Mouse (Mus musculus): ENCODE results near the gene B3galt4. TPM values are rescaled to one million over a fixed set of nuclear protein-coding genes. Genes with fewer than 3 reads are reported as not detected.
A peak's percentile ranks its signal among the peaks of the same experiment; 100 is the strongest.
"Not testable (repeated sequence)": the region's sequence is repeated elsewhere in the genome, so short reads cannot be mapped to it uniquely, and the experiment has no call there.

Gene B3galt4
- polyA plus RNA-seq, 1 experiment from 2014 or later = 15.2 TPM

- no peaks in the 10 kb centered on the region for H3K9me3 ChIP-seq (ENCODE audit: control insufficient read depth, low read length)
- H3K4me1 ChIP-seq (replicated peaks; ENCODE audit: control insufficient read depth, insufficient read depth) = peaks cover 2% of the 10 kb centered on the region
- H3K9ac ChIP-seq (ENCODE audit: low read length) = peak within 1 kb of the TSS; percentile 95
- peaks cover 17% of the 10 kb centered on the region for H3K36me3 ChIP-seq (ENCODE audit: control insufficient read depth, insufficient read depth, low read length)
- TF ChIP-seq EP300 (optimal IDR thresholded peaks at IDR 0.05) (peak; percentile 29), CTCF (IDR thresholded peaks at IDR 0.05; ENCODE audit: low read depth) (peak; percentile 55)
- H3K27ac ChIP-seq (replicated peaks) = peak within 1 kb of the TSS; percentile 91
- peak within 1 kb of the TSS; percentile 79 for H3K4me2 ChIP-seq (replicated peaks; ENCODE audit: low read depth)
- peak; percentile 89 for ATAC-seq (ENCODE audit: low FRiP score, low TSS enrichment)
- H3K27me3 ChIP-seq (ENCODE audit: control insufficient read depth, insufficient read depth, low read length) = no peaks in the 10 kb centered on the region
- peak within 1 kb of the TSS; percentile 56 for H3K4me3 ChIP-seq (ENCODE audit: low read depth, low read length)
- DNase-seq (ENCODE audit: low spot score) = peak; percentile 95
- WGBS = under 1% methylated on average over 50 of the region's 50 CpGs
Observed at GRCm38 (mm10) chr17:33955555-33956214, 4.4 kb upstream of the B3galt4 start, which contains the start of the genes Vps52 and Rps18. Vps52 (plus strand) TSS chr17:33955812. Rps18 (minus strand) TSS chr17:33956001.

- DNase-seq (ENCODE audit: low spot score) = no peak
- Histone ChIP-seq H3K36me3 (ENCODE audit: control insufficient read depth, insufficient read depth, low read length) (peaks cover 16% of the 10 kb centered on the region), H3K27ac (replicated peaks) (peak overlapping the region; percentile 86), H3K9ac (ENCODE audit: low read length) (peak overlapping the region; percentile 95), H3K27me3 (ENCODE audit: control insufficient read depth, insufficient read depth, low read length) (no peaks in the 10 kb centered on the region), H3K4me2 (replicated peaks; ENCODE audit: low read depth) (peak overlapping the region; percentile 79), H3K4me1 (replicated peaks; ENCODE audit: control insufficient read depth, insufficient read depth) (peaks cover 6% of the 10 kb centered on the region), H3K9me3 (ENCODE audit: control insufficient read depth, low read length) (no peaks in the 10 kb centered on the region), H3K4me3 (ENCODE audit: low read depth, low read length) (peak overlapping the region; percentile 56)
- under 1% methylated on average over 32 of the region's 33 CpGs for WGBS
- ATAC-seq (ENCODE audit: low FRiP score, low TSS enrichment) = peak; percentile 14
- TF ChIP-seq CTCF (IDR thresholded peaks at IDR 0.05; ENCODE audit: low read depth) = no peak
- TF ChIP-seq EP300 (optimal IDR thresholded peaks at IDR 0.05) = no peak
Observed at GRCm38 (mm10) chr17:33954646-33955554, 3.6 kb upstream of the B3galt4 start.

DNA sequence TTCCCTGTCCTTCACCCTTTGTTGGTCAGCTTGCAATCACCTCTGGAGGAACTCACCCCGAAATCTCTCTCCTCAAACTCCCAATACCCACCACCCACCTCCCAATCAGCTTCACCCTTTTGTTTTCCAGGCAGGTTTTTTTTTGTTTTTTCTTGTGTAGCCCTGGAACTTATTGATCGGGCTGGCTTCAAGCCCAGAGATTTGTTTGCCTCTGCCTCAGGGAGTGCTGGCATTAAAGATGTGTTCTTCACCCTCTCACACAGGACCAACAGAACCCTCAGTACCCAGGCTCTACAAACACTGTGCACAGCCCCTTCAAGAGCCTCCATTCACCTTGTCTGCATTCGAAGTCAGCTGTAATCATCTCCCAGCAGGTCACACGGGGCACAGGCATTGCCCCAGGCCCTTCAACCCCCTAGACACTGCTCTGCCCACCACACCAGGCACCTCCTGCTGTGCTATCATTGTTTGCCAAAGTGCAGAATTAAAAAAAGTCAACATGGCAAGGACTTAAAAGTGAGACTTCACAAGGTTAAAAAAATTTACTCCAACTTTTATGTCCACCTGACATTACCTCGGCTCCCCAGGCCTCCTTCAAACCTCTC, 2.8 kb upstream of the B3galt4 start:
- no peaks in the 10 kb centered on the region for H3K9me3 ChIP-seq (ENCODE audit: control insufficient read depth, low read length)
- 31% methylated on average over 5 of the region's 5 CpGs for WGBS
- peak overlapping the region; percentile 79 for H3K4me2 ChIP-seq (replicated peaks; ENCODE audit: low read depth)
- no peaks in the 10 kb centered on the region for H3K27me3 ChIP-seq (ENCODE audit: control insufficient read depth, insufficient read depth, low read length)
- peaks cover 6% of the 10 kb centered on the region for H3K4me1 ChIP-seq (replicated peaks; ENCODE audit: control insufficient read depth, insufficient read depth)
- H3K36me3 ChIP-seq (ENCODE audit: control insufficient read depth, insufficient read depth, low read length) = peaks cover 11% of the 10 kb centered on the region
- TF ChIP-seq CTCF (IDR thresholded peaks at IDR 0.05; ENCODE audit: low read depth) (no peak), EP300 (optimal IDR thresholded peaks at IDR 0.05) (no peak)
- peak; percentile 37 for DNase-seq (ENCODE audit: low spot score)
- H3K9ac ChIP-seq (ENCODE audit: low read length) = peak overlapping the region; percentile 95
- peak overlapping the region; percentile 56 for H3K4me3 ChIP-seq (ENCODE audit: low read depth, low read length)
- peak overlapping the region; percentile 86 for H3K27ac ChIP-seq (replicated peaks)
- ATAC-seq (ENCODE audit: low FRiP score, low TSS enrichment) = no peak

- TF ChIP-seq CTCF (IDR thresholded peaks at IDR 0.05; ENCODE audit: low read depth) (no peak), EP300 (optimal IDR thresholded peaks at IDR 0.05) (no peak)
- Histone ChIP-seq H3K9me3 (ENCODE audit: control insufficient read depth, low read length) (no peaks in the 10 kb centered on the region), H3K27me3 (ENCODE audit: control insufficient read depth, insufficient read depth, low read length) (no peaks in the 10 kb centered on the region), H3K27ac (replicated peaks) (peak overlapping the region; percentile 30; the same call in 1 of the 2 replicates), H3K4me3 (ENCODE audit: low read depth, low read length) (no peak overlapping the region), H3K4me2 (replicated peaks; ENCODE audit: low read depth) (0 out of 2 replicates have a peak overlapping the region, but pooled peaks have one; percentile 1), H3K9ac (ENCODE audit: low read length) (peak overlapping the region; percentile 18; the same call in 1 of the 2 replicates), H3K36me3 (ENCODE audit: control insufficient read depth, insufficient read depth, low read length) (peaks cover 11% of the 10 kb centered on the region), H3K4me1 (replicated peaks; ENCODE audit: control insufficient read depth, insufficient read depth) (peaks cover 6% of the 10 kb centered on the region)
- DNase-seq (ENCODE audit: low spot score) = no peak
- no peak for ATAC-seq (ENCODE audit: low FRiP score, low TSS enrichment)
- 71% methylated on average over 3 of the region's 3 CpGs for WGBS
Observed at GRCm38 (mm10) chr17:33953310-33953709, 2.0 kb upstream of the B3galt4 start.

DNA sequence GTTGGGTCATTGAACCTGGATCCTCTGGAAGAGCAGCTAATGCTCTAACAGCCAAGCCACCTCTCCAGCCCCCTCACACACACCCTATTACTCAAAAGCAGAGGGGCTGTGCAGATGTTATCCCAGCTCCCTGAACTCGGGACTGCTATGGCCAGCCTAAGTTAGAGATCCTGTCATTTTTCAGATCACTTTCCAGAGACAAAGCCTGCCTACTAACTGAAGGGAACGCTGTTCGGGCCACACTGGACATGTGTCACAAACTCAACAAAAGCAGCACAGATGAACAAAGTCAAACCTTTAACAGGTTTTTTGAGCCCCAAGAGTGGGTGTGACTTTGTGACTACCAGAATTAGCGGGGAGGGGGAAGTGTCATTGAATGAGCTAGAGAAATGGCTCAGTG, 1.6 kb upstream of the B3galt4 start:
- no peak overlapping the region for H3K9ac ChIP-seq (ENCODE audit: low read length)
- no peak for DNase-seq (ENCODE audit: low spot score)
- no peak overlapping the region for H3K4me2 ChIP-seq (replicated peaks; ENCODE audit: low read depth)
- WGBS = 77% methylated on average over 4 of the region's 4 CpGs
- H3K27me3 ChIP-seq (ENCODE audit: control insufficient read depth, insufficient read depth, low read length) = no peaks in the 10 kb centered on the region
- peaks cover 13% of the 10 kb centered on the region for H3K36me3 ChIP-seq (ENCODE audit: control insufficient read depth, insufficient read depth, low read length)
- ATAC-seq (ENCODE audit: low FRiP score, low TSS enrichment) = no peak
- peak overlapping the region; percentile 30; the same call in 1 of the 2 replicates for H3K27ac ChIP-seq (replicated peaks)
- H3K4me3 ChIP-seq (ENCODE audit: low read depth, low read length) = no peak overlapping the region
- H3K4me1 ChIP-seq (replicated peaks; ENCODE audit: control insufficient read depth, insufficient read depth) = peaks cover 6% of the 10 kb centered on the region
- TF ChIP-seq EP300 (optimal IDR thresholded peaks at IDR 0.05) (no peak), CTCF (IDR thresholded peaks at IDR 0.05; ENCODE audit: low read depth) (no peak)
- no peaks in the 10 kb centered on the region for H3K9me3 ChIP-seq (ENCODE audit: control insufficient read depth, low read length)

DNA sequence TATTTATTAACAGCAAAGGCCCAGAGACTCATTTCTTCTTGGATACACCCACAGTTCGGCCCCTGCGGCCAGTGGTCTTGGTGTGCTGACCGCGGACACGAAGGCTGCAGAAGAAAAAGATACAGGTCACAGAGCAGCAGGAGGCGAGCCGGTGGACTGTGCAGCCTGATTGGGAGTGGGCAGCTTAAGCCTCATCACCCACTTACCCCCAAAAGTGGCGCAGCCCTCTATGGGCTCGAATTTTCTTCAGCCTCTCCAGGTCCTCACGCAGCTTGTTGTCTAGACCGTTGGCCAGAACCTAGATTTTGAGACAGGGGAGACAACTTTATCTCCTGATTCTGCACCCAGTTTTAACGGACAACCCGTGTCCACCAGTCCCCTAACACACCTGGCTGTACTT, 727 bp upstream of the B3galt4 start:
- peak overlapping the region; percentile 87 for H3K4me2 ChIP-seq (replicated peaks; ENCODE audit: low read depth)
- H3K36me3 ChIP-seq (ENCODE audit: control insufficient read depth, insufficient read depth, low read length) = peaks cover 13% of the 10 kb centered on the region
- 0 out of 2 replicates have a peak overlapping the region, but pooled peaks have one; percentile 72 for H3K9ac ChIP-seq (ENCODE audit: low read length)
- not testable (repeated sequence) for ATAC-seq (ENCODE audit: low FRiP score, low TSS enrichment); H3K27me3 ChIP-seq (ENCODE audit: control insufficient read depth, insufficient read depth, low read length); H3K4me1 ChIP-seq (replicated peaks; ENCODE audit: control insufficient read depth, insufficient read depth); DNase-seq (ENCODE audit: low spot score); H3K9me3 ChIP-seq (ENCODE audit: control insufficient read depth, low read length)
- 69% methylated on average over 13 of the region's 13 CpGs for WGBS
- peak overlapping the region; percentile 94 for H3K27ac ChIP-seq (replicated peaks)
- peak overlapping the region; percentile 50; the same call in 1 of the 2 replicates for H3K4me3 ChIP-seq (ENCODE audit: low read depth, low read length)

Measured in stomach, postnatal 0 days (tissue).